Mouse (Mus musculus) liver, embryonic 14.5 days (tissue): ENCODE measurements around the gene A830031A19Rik.

ENCODE experiments used
- CTCF ChIP-seq: IDR thresholded peaks from 2 replicates; pipeline ENCODE4 v1.5.1; 2016; ENCODE audit warnings: antibody characterized with exemption, low read depth, control low read depth
- EP300 ChIP-seq: IDR thresholded peaks from 2 replicates; pipeline ENCODE4 v1.6.1; 2016; ENCODE audit warnings: antibody characterized with exemption, low read depth

DNA sequence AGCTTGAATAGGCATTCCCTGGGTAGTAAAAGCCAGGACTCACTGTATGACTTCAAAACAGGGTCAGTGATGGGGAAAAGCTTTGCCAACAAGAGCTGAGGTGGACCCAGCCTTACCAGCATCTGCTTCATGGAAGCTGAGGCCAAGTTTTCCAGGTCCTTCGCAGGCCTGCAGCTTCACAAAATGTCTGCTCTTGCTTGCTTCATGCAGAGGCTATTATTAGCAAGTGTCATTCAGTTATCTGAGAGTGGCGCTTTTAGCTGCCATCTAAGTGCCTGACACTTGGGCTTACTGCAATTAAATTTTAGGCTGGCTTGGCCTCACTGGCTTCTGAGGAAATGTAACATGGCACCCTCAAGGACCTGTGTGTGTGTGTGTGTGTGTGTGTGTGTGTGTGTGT, 35.3 kb upstream of the A830031A19Rik start:
- TF ChIP-seq CTCF, result no peak
- no peak for TF ChIP-seq EP300
